ENCODE assay signal across 22 mouse cellular contexts in genomic region chr3:60524127-60524526, GRCm38 (mm10). TPM values are rescaled to one million over a fixed set of nuclear protein-coding genes. Genes with fewer than 3 reads are reported as not detected.
DNase-seq lines count a peak whose midpoint lies in the region; ATAC-seq and TF ChIP-seq lines count a peak whose summit lies in the region.
"Had no signal": no experiment of that assay in that cellular context is flagged by ENCODE, and none has a peak within 500 bp of the region (broad histone marks: within the 10 kb centered on the region; RNA-seq: fewer than 3 reads in every experiment).

No protein-coding gene starts in this region.

- no peak for TF ChIP-seq CTCF in gastrocnemius, adult 2 months (IDR thresholded peaks at IDR 0.05)
- TF ChIP-seq CTCF in Patski (IDR thresholded peaks at IDR 0.05), result peak; percentile 47

- POLR2A ChIA-PET in Patski (lab: Charles Lee), result no interaction called here

- H3K27ac ChIP-seq in gastrocnemius, adult 2 months, result peak overlapping the region; percentile 53; the same call in 1 of the 2 replicates

- no peaks in the 10 kb centered on the region for H3K9me3 ChIP-seq in megakaryocyte, embryonic 14.5 days
- H3K9me3 ChIP-seq: G1E had no signal

- no peak overlapping the region for H3K4me3 ChIP-seq in gastrocnemius, adult 2 months
- H3K4me3 ChIP-seq in megakaryocyte, embryonic 14.5 days (replicated peaks), result peak overlapping the region; percentile 62

- ATAC-seq in megakaryocyte, adult 5-6 weeks (ENCODE audit: poor library complexity, severe bottlenecking), result no peak
- ATAC-seq in Patski, result no peak
- ATAC-seq: activated CD4-positive, CD25-positive, alpha-beta regulatory T cell, adult 4 months; CD4-positive, CD25-positive, alpha-beta regulatory T cell, adult 4 months had no signal

- no peaks in the 10 kb centered on the region for H3K27me3 ChIP-seq in megakaryocyte, embryonic 14.5 days (replicated peaks)
- no peaks in the 10 kb centered on the region for H3K27me3 ChIP-seq in Patski
- H3K27me3 ChIP-seq: CH12.LX had no signal

- CTCF ChIA-PET in Patski (lab: Charles Lee), result interaction anchor here (1.2 to 1.6 kb wide), 4 partner anchors 7 to 85 kb away, joined by 3 to 4 read pairs (median 4); no protein-coding TSS in a partner anchor

- peaks cover 84% of the 10 kb centered on the region for H3K4me1 ChIP-seq in megakaryocyte, embryonic 14.5 days

- peaks cover 71% of the 10 kb centered on the region for H3K36me3 ChIP-seq in megakaryocyte, embryonic 14.5 days (replicated peaks; ENCODE audit: low read length)

- in situ Hi-C loops in Patski (cut with MboI; ENCODE audit: low pct_unique_long_range_greater_than_20kb), result loop anchor here (5.0 to 25.0 kb wide), 3 partner anchors 78 to 1412 kb away; partner anchors contain the start of gene Gpr171

- intact Hi-C loops in gastrocnemius, adult 2 months (cut with DNase I), result no loop called here
- intact Hi-C loops in gastrocnemius, postnatal 36 days (cut with DNase I), result no loop called here

- no peak for DNase-seq in gastrocnemius, adult 2 months
- no peak for DNase-seq in gastrocnemius, postnatal 36 days
- DNase-seq in Patski (ENCODE audit: low read depth, low spot score), result no peak
- peak; percentile 52 for DNase-seq in induced T-regulatory cell, adult 2 months (ENCODE audit: low read depth)
- no peak for DNase-seq in kidney, adult 11 months
- no peak for DNase-seq in cerebellum, postnatal 10 days
- DNase-seq: adrenal gland, adult 2 months; adrenal gland, adult 8-10 months; adrenal gland, postnatal 10 days; adrenal gland, postnatal 14 days; adrenal gland, postnatal 25 days; adrenal gland, postnatal 36 days; B cell, adult 2 months; cerebellum, adult 11 months; cerebellum, adult 11-12 months; cerebellum, adult 18-20 months had no signal

RNA-seq across cellular contexts. Expression of gene Mbnl1, which starts 51.5 kb away (rescaled TPM):
- 100 to 1,000 TPM; 495 to 592 TPM for total RNA-seq in gastrocnemius, adult 2 months (2021)
- 100 to 1,000 TPM; 423 to 480 TPM for total RNA-seq in gastrocnemius, postnatal 36 days (2021)
- 20.3 and 35.3 TPM in 2 replicates for polyA plus RNA-seq in megakaryocyte, embryonic 14.5 days (2012; ENCODE audit: insufficient read depth, low replicate concordance)
- total RNA-seq in megakaryocyte, adult 5-6 weeks (2015), result 716 and 772 TPM in 2 replicates
- total RNA-seq in megakaryocyte, adult 5-6 weeks (2017), result 1,073 and 1,122 TPM in 2 replicates
- polyA plus RNA-seq in Patski (2021), result 84.9 TPM
